ENCODE assay signal across 26 mouse cellular contexts in genomic region chr15:84997768-84998454, GRCm38 (mm10). TPM values are rescaled to one million over a fixed set of nuclear protein-coding genes. Genes with fewer than 3 reads are reported as not detected.
DNase-seq lines count a peak whose midpoint lies in the region; ATAC-seq lines count a peak whose summit lies in the region.
"Had no signal": no experiment of that assay in that cellular context is flagged by ENCODE, and none has a peak within 500 bp of the region (broad histone marks: within the 10 kb centered on the region; RNA-seq: fewer than 3 reads in every experiment).

No protein-coding gene starts in this region.

- no peaks in the 10 kb centered on the region for H3K4me1 ChIP-seq in intestine, embryonic 15.5 days (replicated peaks)
- H3K4me1 ChIP-seq: lung, embryonic 15.5 days; neural tube, embryonic 12.5 days had no signal

- H3K9ac ChIP-seq in intestine, embryonic 15.5 days: no peak overlapping the region
- H3K9ac ChIP-seq: embryonic facial prominence, embryonic 13.5 days; heart, embryonic 12.5 days; hindbrain, embryonic 13.5 days; lung, embryonic 15.5 days; neural tube, embryonic 12.5 days had no signal

- H3K36me3 ChIP-seq in intestine, embryonic 15.5 days: no peaks in the 10 kb centered on the region
- H3K36me3 ChIP-seq: embryonic facial prominence, embryonic 13.5 days; heart, embryonic 12.5 days; hindbrain, embryonic 13.5 days; lung, embryonic 15.5 days; midbrain, embryonic 10.5 days; neural tube, embryonic 12.5 days had no signal

- peak; percentile 76 for ATAC-seq in frontal cortex, adult (ENCODE audit: low TSS enrichment)
- ATAC-seq in intestine, embryonic 15.5 days: no peak
- ATAC-seq: forebrain, embryonic 14.5 days; inflammation-experienced regulatory T-cells, adult 6 months had no signal

- no peak overlapping the region for H3K27ac ChIP-seq in intestine, embryonic 15.5 days
- H3K27ac ChIP-seq: embryonic facial prominence, embryonic 13.5 days; hindbrain, embryonic 13.5 days; lung, embryonic 15.5 days; macrophage; midbrain, embryonic 10.5 days; neural tube, embryonic 12.5 days had no signal

- no peak overlapping the region for H3K4me3 ChIP-seq in intestine, embryonic 15.5 days (replicated peaks)
- H3K4me3 ChIP-seq: embryonic facial prominence, embryonic 13.5 days; heart, embryonic 12.5 days; hindbrain, embryonic 13.5 days; lung, embryonic 15.5 days; midbrain, embryonic 10.5 days; neural tube, embryonic 12.5 days had no signal

- WGBS in intestine, embryonic 15.5 days: 56% methylated on average over 14 of the region's 14 CpGs

- no peaks in the 10 kb centered on the region for H3K9me3 ChIP-seq in intestine, embryonic 15.5 days
- H3K9me3 ChIP-seq: embryonic facial prominence, embryonic 13.5 days; heart, embryonic 12.5 days; hindbrain, embryonic 13.5 days; lung, embryonic 15.5 days; midbrain, embryonic 10.5 days; neural tube, embryonic 12.5 days had no signal

- H3K4me2 ChIP-seq in intestine, embryonic 15.5 days (replicated peaks): no peak overlapping the region
- H3K4me2 ChIP-seq: embryonic facial prominence, embryonic 13.5 days; heart, embryonic 12.5 days; hindbrain, embryonic 13.5 days; lung, embryonic 15.5 days; neural tube, embryonic 12.5 days had no signal

- no peaks in the 10 kb centered on the region for H3K27me3 ChIP-seq in intestine, embryonic 15.5 days (replicated peaks)
- H3K27me3 ChIP-seq: lung, embryonic 15.5 days; neural tube, embryonic 12.5 days had no signal

- DNase-seq in left cerebral cortex, adult 18-20 months (ENCODE audit: low spot score in 2 of 2): peak; percentile 72 to 87
- DNase-seq in left cerebral cortex, postnatal 4 days: no peak
- peak; percentile 26 for DNase-seq in R1 (ENCODE audit: low read depth, low spot score)
- peak; percentile 87 to 89 for DNase-seq in right cerebral cortex, adult 2 months (ENCODE audit: low spot score in 2 of 2)
- DNase-seq in cerebellum, postnatal 14 days: no peak
- DNase-seq in urinary bladder, postnatal 36 days (ENCODE audit: low spot score in 2 of 2): no peak
- DNase-seq: adrenal gland, adult 8-10 months; B cell, adult 2 months; cerebellum, postnatal 10 days; heart, postnatal 14 days; kidney, adult 8-10 months; kidney, postnatal 14 days had no signal

- intact Hi-C loops in left cerebral cortex, postnatal 4 days (cut with DNase I): no loop called here

RNA-seq across cellular contexts. Expression of gene 5031439G07Rik, which starts 9.6 kb away (rescaled TPM):
- total RNA-seq in left cerebral cortex, adult 18-20 months (2021): 10 to 100 TPM; 90.8 to 94.2 TPM
- total RNA-seq in left cerebral cortex, postnatal 4 days (2021): 100 to 1,000 TPM; 134 to 161 TPM
- polyA plus RNA-seq in intestine, embryonic 15.5 days (2015; fragmentation: Nextera tagmentation; extraction: Ambion mirVana): 9.6 and 12.6 TPM in 2 replicates

RNA-seq across cellular contexts. Expression of gene Upk3a, which starts 19.0 kb away (rescaled TPM):
- total RNA-seq in left cerebral cortex, adult 18-20 months (2021): under 1 TPM; 0.35 to 0.42 TPM
- under 1 TPM in 1 of 2 experiments, not detected in 1; 0.48 TPM for total RNA-seq in left cerebral cortex, postnatal 4 days (2021)
- polyA plus RNA-seq in intestine, embryonic 15.5 days (2015; fragmentation: Nextera tagmentation; extraction: Ambion mirVana): 1.5 and 2.1 TPM in 2 replicates
- total RNA-seq: adrenal gland, adult 8-10 months; gastrocnemius, adult 18-20 months; heart, postnatal 14 days; liver, adult 2 months; monocyte, adult 5-6 weeks had no signal
- polyA plus RNA-seq: heart, embryonic 12.5 days; inflammation-experienced regulatory T-cells, adult 6 months; liver, adult 2 months; macrophage; midbrain, embryonic 10.5 days had no signal

RNA-seq across cellular contexts. Expression of gene Fam118a, which starts 30.8 kb away (rescaled TPM):
- total RNA-seq in left cerebral cortex, adult 18-20 months (2021): 10 to 100 TPM; 25.6 to 27.1 TPM
- total RNA-seq in left cerebral cortex, postnatal 4 days (2021): 10 to 100 TPM; 28.3 to 31.7 TPM
- 29.2 and 29.9 TPM in 2 replicates for polyA plus RNA-seq in intestine, embryonic 15.5 days (2015; fragmentation: Nextera tagmentation; extraction: Ambion mirVana)

Comparison
In these comparisons a context has a peak if more than half of its experiments do, and no peak if none do; other contexts are left out.
1. DNase-seq: peak in left cerebral cortex, adult 18-20 months (2 of 2), R1 (single experiment) and right cerebral cortex, adult 2 months (2 of 2); none in left cerebral cortex, postnatal 4 days (single experiment), cerebellum, postnatal 14 days (0 of 2) and urinary bladder, postnatal 36 days (0 of 2).